Comparison of ENCODE assay signal across 12 mouse cellular contexts in the genomic region with DNA sequence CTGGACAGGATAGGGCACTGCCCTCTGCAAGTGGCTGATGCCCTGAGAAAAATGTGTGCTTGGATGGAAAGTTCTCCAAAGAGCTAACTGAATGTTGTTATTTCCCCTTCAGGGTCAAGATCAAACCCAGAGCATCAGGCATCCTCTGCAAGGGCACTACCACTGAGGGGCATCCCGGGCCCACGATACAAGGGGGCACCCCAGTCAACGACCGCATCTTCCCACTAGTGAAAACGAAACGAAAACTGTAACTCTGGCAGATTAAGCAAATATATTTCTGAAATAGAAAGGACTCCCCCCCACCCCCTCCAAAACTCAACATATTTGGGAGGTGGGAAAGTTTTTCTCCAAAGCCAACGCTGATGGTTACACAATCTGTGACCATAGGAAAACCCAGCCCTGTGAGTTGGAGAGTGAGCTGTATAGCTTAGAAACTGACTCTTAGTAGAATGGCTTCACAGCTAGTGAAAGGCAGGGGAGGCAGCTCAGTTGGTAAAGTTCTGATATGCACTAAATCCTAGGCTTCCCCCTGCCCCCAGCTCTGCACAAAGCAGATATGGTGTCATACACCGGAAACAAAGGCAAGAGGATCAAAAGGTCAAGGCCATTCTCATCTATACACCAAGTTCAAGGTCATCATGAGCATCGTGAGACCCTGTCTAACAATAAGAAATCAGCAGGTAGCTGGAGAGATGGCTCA. TPM values are rescaled to one million over a fixed set of nuclear protein-coding genes. Genes with fewer than 3 reads are reported as not detected.
DNase-seq lines count a peak whose midpoint lies in the region; TF ChIP-seq lines count a peak whose summit lies in the region.
"Had no signal": no experiment of that assay in that cellular context is flagged by ENCODE, and none has a peak within 500 bp of the region (broad histone marks: within the 10 kb centered on the region; RNA-seq: fewer than 3 reads in every experiment).

No protein-coding gene starts in this region.

- no peaks in the 10 kb centered on the region for H3K79me2 ChIP-seq in myocyte (ENCODE audit: control insufficient read depth, insufficient read depth)

- TF ChIP-seq POLR2A in bone marrow macrophage, adult 2 months (IDR thresholded peaks at IDR 0.05; ENCODE audit: borderline replicate concordance, low read depth, low read length), result no peak
- no peak for TF ChIP-seq POLR2A in myocyte (IDR thresholded peaks at IDR 0.05; ENCODE audit: insufficient read length, low read depth)

- no peaks in the 10 kb centered on the region for H3K36me3 ChIP-seq in myocyte (ENCODE audit: control insufficient read depth, insufficient read depth)

- TF ChIP-seq CTCF in bone marrow macrophage, adult 2 months (IDR thresholded peaks at IDR 0.05; ENCODE audit: low read depth, low read length), result no peak

- H3K4me1 ChIP-seq in bone marrow macrophage, adult 2 months (ENCODE audit: control insufficient read depth, insufficient read depth, low read length), result peaks cover 32% of the 10 kb centered on the region

- H3ac ChIP-seq in myocyte (ENCODE audit: control insufficient read depth, insufficient read length), result no peak overlapping the region

- H3K27ac ChIP-seq in bone marrow macrophage, adult 2 months (ENCODE audit: insufficient read depth, low read depth, low read length), result peak overlapping the region; percentile 18
- H3K27ac ChIP-seq: hindbrain, postnatal 0 days; stomach, postnatal 0 days had no signal

- no peaks in the 10 kb centered on the region for H3K27me3 ChIP-seq in myocyte (ENCODE audit: control insufficient read depth, insufficient read depth, insufficient read length)

- peak overlapping the region; percentile 61 for H3K4me2 ChIP-seq in myocyte (ENCODE audit: low read depth)

- peak overlapping the region; percentile 35 for H3K4me3 ChIP-seq in bone marrow macrophage, adult 2 months (ENCODE audit: insufficient read depth, low read length)
- no peak overlapping the region for H3K4me3 ChIP-seq in myocyte
- H3K4me3 ChIP-seq: erythroblast, embryonic 14.5 days had no signal

- DNase-seq in heart, adult 11 months, result peak; percentile 90
- no peak for DNase-seq in heart, adult 8-10 months (ENCODE audit: low spot score)
- peak; percentile 87 for DNase-seq in A20 (ENCODE audit: low read depth, low spot score)
- DNase-seq in embryo, embryonic 10 days (ENCODE audit: low spot score), result no peak
- DNase-seq in embryo, embryonic 10.5 days (ENCODE audit: low spot score), result no peak
- no peak for DNase-seq in frontal cortex, postnatal 25 days (ENCODE audit: low spot score in 2 of 2)

TF ChIP-seq in myocyte, 11 proteins besides CTCF, POLR2A, EP300 and RAD21:
- no peak for TF ChIP-seq MYOG (IDR thresholded peaks at IDR 0.05; ENCODE audit: control insufficient read depth in 1 of 3, insufficient read depth in 1 of 3, insufficient read length in 2 of 3, low read depth in 2 of 3)
- TF ChIP-seq E2F4 (IDR thresholded peaks at IDR 0.05; ENCODE audit: insufficient read depth), result no peak
- TF ChIP-seq MYOD1 (IDR thresholded peaks at IDR 0.05; ENCODE audit: control insufficient read depth in 1 of 3, insufficient read length in 2 of 3, low read depth in 2 of 3), result no peak
- TF ChIP-seq POLR2AphosphoS2 (IDR thresholded peaks at IDR 0.05; ENCODE audit: insufficient read length, low read depth), result no peak
- TF ChIP-seq REST (IDR thresholded peaks at IDR 0.05; ENCODE audit: insufficient read depth, insufficient read length), result no peak
- TF ChIP-seq TCF12 (IDR thresholded peaks at IDR 0.05; ENCODE audit: insufficient read depth, poor library complexity, severe bottlenecking), result no peak
- TF ChIP-seq TCF3 (IDR thresholded peaks at IDR 0.05; ENCODE audit: insufficient read length, low read depth), result no peak
- TF ChIP-seq SRF (IDR thresholded peaks at IDR 0.05; ENCODE audit: control insufficient read depth, insufficient read length, low read depth), result no peak
- TF ChIP-seq USF1 (IDR thresholded peaks at IDR 0.05; ENCODE audit: low read depth), result no peak
- TF ChIP-seq CEBPB (IDR thresholded peaks at IDR 0.05; ENCODE audit: insufficient read depth, poor library complexity, severe bottlenecking), result no peak
- TF ChIP-seq MAX (IDR thresholded peaks at IDR 0.05; ENCODE audit: low read depth), result no peak
TF ChIP-seq in myocyte: peak in this region for 0.

RNA-seq across cellular contexts. Expression of gene Vps26a, which starts 14.5 kb away (rescaled TPM):
- 10 to 100 TPM; 42.9 to 55.6 (median 50.1) TPM for total RNA-seq in heart, adult 8-10 months (2022)
- 110 and 117 TPM in 2 replicates for polyA plus RNA-seq in bone marrow macrophage, adult 2 months (2012; ENCODE audit: insufficient read depth, insufficient read length, missing spikeins)
- 25.6 TPM for polyA plus RNA-seq in myocyte (2012; fragmentation: generic; extraction: Trizol)

RNA-seq across cellular contexts. Expression of gene Srgn, which starts 26.2 kb away (rescaled TPM):
- total RNA-seq in heart, adult 8-10 months (2022), result 10 to 100 TPM; 36.1 to 45.8 (median 37.8) TPM
- 253 and 281 TPM in 2 replicates for polyA plus RNA-seq in bone marrow macrophage, adult 2 months (2012; ENCODE audit: insufficient read depth, insufficient read length, missing spikeins)
- 1.1 TPM for polyA plus RNA-seq in myocyte (2012; fragmentation: generic; extraction: Trizol)

RNA-seq across cellular contexts. Expression of gene Supv3l1, which starts 51.5 kb away (rescaled TPM):
- 10 to 100 TPM; 35.9 to 46.2 (median 40.4) TPM for total RNA-seq in heart, adult 8-10 months (2022)
- 9.4 and 14.4 TPM in 2 replicates for polyA plus RNA-seq in bone marrow macrophage, adult 2 months (2012; ENCODE audit: insufficient read depth, insufficient read length, missing spikeins)
- 30.6 TPM for polyA plus RNA-seq in myocyte (2012; fragmentation: generic; extraction: Trizol)

RNA-seq across cellular contexts. Expression of gene 4930507D05Rik, which starts 51.8 kb away (rescaled TPM):
- total RNA-seq in heart, adult 8-10 months (2022), result under 1 TPM; 0.14 to 0.37 (median 0.22) TPM
- not detected in 2 replicates for polyA plus RNA-seq in bone marrow macrophage, adult 2 months (2012; ENCODE audit: insufficient read depth, insufficient read length, missing spikeins)
- polyA plus RNA-seq in myocyte (2012; fragmentation: generic; extraction: Trizol), result 0.20 TPM
- total RNA-seq: monocyte, adult 5-6 weeks had no signal
- polyA plus RNA-seq: erythroblast, embryonic 14.5 days had no signal

Comparison
In these comparisons a context has a peak if more than half of its experiments do, and no peak if none do; other contexts are left out.
1. DNase-seq: peak in heart, adult 11 months (single experiment) and A20 (single experiment); none in heart, adult 8-10 months (single experiment), embryo, embryonic 10 days (single experiment), embryo, embryonic 10.5 days (single experiment) and frontal cortex, postnatal 25 days (0 of 2).
2. RNA of gene Srgn, which starts 26.2 kb away (polyA plus RNA-seq): 253 to 281 TPM in bone marrow macrophage, adult 2 months; 1.1 TPM in myocyte (single experiment); every median in the first group is over 100 times any median in the second.